Mouse (Mus musculus): ENCODE results near the gene Zfyve19. TPM values are rescaled to one million over a fixed set of nuclear protein-coding genes. Genes with fewer than 3 reads are reported as not detected.

The Zfyve19 gene
- 54.1 and 61.4 TPM in 2 replicates for polyA plus RNA-seq (2015; fragmentation: Nextera tagmentation; extraction: Ambion mirVana)

DNA sequence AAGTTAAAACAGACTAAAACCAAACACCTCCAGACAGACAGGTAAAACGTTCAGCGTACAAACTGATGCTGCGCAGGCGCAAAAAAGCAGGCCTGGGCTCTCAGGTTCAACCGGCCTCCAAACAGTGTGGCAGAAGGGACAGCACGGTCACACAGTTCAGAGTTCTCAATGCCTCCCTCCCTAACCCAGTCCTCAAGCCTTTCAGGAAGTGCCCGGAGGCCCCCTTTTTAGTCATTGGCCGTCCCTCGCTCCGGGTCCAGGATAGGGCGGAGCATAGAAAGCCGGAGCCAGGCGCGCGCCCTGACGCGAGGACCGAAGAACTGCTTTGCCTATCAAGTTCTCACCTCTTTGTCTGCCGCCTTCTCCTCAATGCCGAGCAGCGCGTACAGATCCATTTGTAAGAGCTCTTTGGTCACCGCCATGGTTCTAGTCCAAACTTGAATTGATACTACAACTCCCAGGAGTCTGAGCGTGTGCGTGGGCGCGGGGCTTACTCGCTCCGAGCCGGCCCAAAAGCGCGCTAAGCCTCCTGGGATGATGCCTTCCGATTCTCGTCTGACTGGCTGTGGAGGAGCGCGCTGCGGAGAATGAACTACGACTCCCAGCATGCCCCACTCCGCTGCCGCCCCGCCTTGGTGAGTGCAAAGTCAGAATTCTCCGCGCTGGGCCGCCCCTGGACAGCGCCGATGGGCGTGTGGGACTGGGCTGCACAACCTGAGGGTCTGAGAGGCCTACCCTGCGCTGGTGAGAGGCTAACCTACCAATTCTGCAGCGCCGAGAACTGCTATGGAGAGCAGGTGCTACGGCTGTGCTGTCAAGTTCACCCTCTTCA is at the start of gene Zfyve19, which contains the start of gene Dnajc17:
Zfyve19 (plus strand) TSS at position 274 of the 832 bp plus-strand sequence.
Dnajc17 (minus strand) TSS at position 452 of the 832 bp plus-strand sequence.
- Histone ChIP-seq H3K9ac (peak within 1 kb of the TSS; percentile 76), H3K4me2 (replicated peaks) (peak within 1 kb of the TSS; percentile 49), H3K27ac (replicated peaks) (peak within 1 kb of the TSS; percentile 92), H3K36me3 (peaks cover 34% of the 10 kb centered on the region), H3K4me3 (replicated peaks) (peak within 1 kb of the TSS; percentile 84), H3K9me3 (replicated peaks) (no peaks in the 10 kb centered on the region), H3K27me3 (no peaks in the 10 kb centered on the region), H3K4me1 (peaks cover 15% of the 10 kb centered on the region; the same call in 1 of the 2 replicates)
- peak; percentile 97 for ATAC-seq (ENCODE audit: insufficient number of reproducible peaks, low FRiP score, low TSS enrichment, low read depth)
- WGBS, result under 1% methylated on average over 51 of the region's 51 CpGs

GRCm38 (mm10) chr2:119161247-119161646 is 47.2 kb upstream of the Zfyve19 start:
- ATAC-seq (ENCODE audit: insufficient number of reproducible peaks, low FRiP score, low TSS enrichment, low read depth), result no peak
- H3K27ac ChIP-seq (replicated peaks), result no peak overlapping the region

DNA sequence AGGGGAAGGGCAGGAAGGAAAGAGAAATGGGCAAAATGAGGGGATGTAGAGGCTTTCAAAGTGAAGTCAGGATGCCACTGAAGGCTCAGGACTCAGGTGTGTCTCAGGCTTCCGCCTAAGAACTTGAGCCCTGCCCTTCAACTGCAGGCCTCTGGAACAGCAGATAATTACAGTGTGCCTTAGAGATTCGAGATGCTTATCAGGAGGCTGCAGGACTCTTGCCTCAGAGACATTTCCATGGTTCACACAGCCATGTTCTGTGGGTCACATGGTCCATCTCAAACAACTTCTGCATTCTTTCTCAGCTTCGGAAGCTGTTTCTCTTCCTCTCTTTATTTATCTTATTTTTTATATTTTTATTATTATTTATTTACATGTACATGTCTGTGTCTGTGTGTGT is 45.3 kb upstream of the Zfyve19 start:
- peaks cover 16% of the 10 kb centered on the region for H3K4me1 ChIP-seq
- no peak overlapping the region for H3K9ac ChIP-seq
- no peaks in the 10 kb centered on the region for H3K9me3 ChIP-seq (replicated peaks)
- H3K4me2 ChIP-seq (replicated peaks), result no peak overlapping the region
- no peak for ATAC-seq (ENCODE audit: insufficient number of reproducible peaks, low FRiP score, low TSS enrichment, low read depth)
- no peak overlapping the region for H3K27ac ChIP-seq (replicated peaks)
- H3K4me3 ChIP-seq (replicated peaks), result no peak overlapping the region
- H3K36me3 ChIP-seq, result no peaks in the 10 kb centered on the region
- H3K27me3 ChIP-seq, result peaks cover 12% of the 10 kb centered on the region; the same call in 1 of the 2 replicates
- WGBS, result 44% methylated on average over 3 of the region's 3 CpGs

More at GRCm38 (mm10) chr2:119161247-119161646, 47.2 kb upstream of the Zfyve19 start:
- Histone ChIP-seq H3K36me3 (no peaks in the 10 kb centered on the region), H3K4me2 (replicated peaks) (no peak overlapping the region), H3K9me3 (replicated peaks) (no peaks in the 10 kb centered on the region), H3K4me1 (peaks cover 6% of the 10 kb centered on the region; the same call in 1 of the 2 replicates), H3K4me3 (replicated peaks) (no peak overlapping the region), H3K9ac (no peak overlapping the region), H3K27me3 (no peaks in the 10 kb centered on the region)
- WGBS, result 37% methylated on average over 2 of the region's 2 CpGs

GRCm38 (mm10) chr2:119163999-119164398 is 44.4 kb upstream of the Zfyve19 start:
- H3K9ac ChIP-seq, result no peak overlapping the region
- peaks cover 12% of the 10 kb centered on the region; the same call in 1 of the 2 replicates for H3K27me3 ChIP-seq
- no peak for ATAC-seq (ENCODE audit: insufficient number of reproducible peaks, low FRiP score, low TSS enrichment, low read depth)
- H3K4me2 ChIP-seq (replicated peaks), result no peak overlapping the region
- H3K4me3 ChIP-seq (replicated peaks), result no peak overlapping the region
- WGBS, result 84% methylated on average over 4 of the region's 4 CpGs
- H3K4me1 ChIP-seq, result peaks cover 16% of the 10 kb centered on the region
- H3K36me3 ChIP-seq, result no peaks in the 10 kb centered on the region
- H3K27ac ChIP-seq (replicated peaks), result no peak overlapping the region
- H3K9me3 ChIP-seq (replicated peaks), result no peaks in the 10 kb centered on the region

DNA sequence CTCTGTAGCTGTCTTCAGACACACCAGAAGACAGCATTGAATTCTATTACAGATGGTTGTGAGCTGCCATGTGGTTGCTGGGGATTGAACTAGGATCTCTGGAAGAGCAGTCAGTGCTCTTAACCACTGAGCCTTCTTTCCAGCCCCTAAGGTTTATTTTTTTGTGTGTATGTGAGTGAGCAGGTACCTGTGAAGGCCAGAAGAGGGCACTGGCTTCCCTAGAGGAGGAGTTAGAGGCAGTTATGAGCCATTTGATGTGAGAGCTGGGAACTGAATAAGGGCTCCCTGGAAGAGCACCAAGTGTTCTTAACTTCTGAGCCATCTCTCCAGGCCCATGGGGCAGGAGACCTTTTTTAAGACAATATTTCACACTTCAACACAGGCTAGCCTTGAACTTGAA is 43.0 kb upstream of the Zfyve19 start:
- ATAC-seq (ENCODE audit: insufficient number of reproducible peaks, low FRiP score, low TSS enrichment, low read depth), result no peak
- peaks cover 16% of the 10 kb centered on the region for H3K4me1 ChIP-seq
- no peaks in the 10 kb centered on the region for H3K9me3 ChIP-seq (replicated peaks)
- no peak overlapping the region for H3K4me2 ChIP-seq (replicated peaks)
- no peak overlapping the region for H3K9ac ChIP-seq
- H3K4me3 ChIP-seq (replicated peaks), result no peak overlapping the region
- H3K27me3 ChIP-seq, result peaks cover 12% of the 10 kb centered on the region; the same call in 1 of the 2 replicates
- H3K27ac ChIP-seq (replicated peaks), result no peak overlapping the region
- no peaks in the 10 kb centered on the region for H3K36me3 ChIP-seq

DNA sequence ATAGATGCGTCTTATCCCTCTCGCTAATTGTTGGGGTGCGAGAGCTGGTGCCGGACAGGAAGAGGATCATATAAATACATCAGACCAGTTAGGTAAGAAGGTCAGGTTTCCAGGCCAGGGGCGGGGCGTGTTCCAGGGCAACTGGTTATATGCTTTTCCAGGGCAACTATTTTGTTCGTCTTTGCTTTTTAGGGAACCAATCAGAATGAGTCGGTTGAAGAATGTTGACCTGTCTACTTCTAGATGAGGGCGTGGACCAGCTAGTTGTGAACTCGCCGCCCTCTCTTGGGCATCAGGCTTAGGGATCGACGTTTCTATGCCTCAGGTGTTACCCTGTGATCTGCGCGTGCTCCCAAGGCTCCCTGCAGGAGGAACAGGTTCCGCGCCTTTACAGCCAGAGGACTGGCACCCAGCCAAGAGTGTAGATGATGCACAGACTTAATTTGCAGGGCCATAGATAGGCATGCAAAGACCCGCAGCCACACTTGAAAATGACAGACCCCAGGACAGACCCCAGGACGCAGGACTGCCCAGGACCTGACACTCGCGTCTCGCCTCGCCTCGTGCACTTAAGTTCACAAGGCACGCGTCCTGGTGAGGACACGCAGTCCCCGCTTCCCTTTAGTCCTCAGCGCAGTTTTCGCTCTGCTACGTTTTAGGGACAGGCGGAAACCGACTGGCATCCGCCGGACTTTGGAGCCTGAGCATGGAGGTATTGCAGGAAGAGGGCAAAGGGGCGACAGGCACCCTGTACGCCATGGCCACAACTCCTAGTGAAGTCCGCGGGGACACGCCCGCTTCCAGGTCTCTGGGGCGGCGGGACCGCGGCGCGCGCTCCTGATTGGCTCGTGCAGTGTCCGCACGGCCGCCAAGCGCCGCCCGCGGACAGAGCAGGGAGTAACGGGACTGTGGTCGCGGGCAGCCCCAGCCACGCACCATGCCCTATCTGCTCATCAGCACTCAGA is 41.2 kb upstream of the Zfyve19 start, which contains the start of gene Gchfr:
Gchfr (plus strand) TSS at position 873 of the 965 bp plus-strand sequence.
- under 1% methylated on average over 60 of the region's 60 CpGs for WGBS
- H3K27ac ChIP-seq (replicated peaks), result 0 out of 2 replicates have a peak within 1 kb of the TSS, but pooled peaks have one; percentile 6

DNA sequence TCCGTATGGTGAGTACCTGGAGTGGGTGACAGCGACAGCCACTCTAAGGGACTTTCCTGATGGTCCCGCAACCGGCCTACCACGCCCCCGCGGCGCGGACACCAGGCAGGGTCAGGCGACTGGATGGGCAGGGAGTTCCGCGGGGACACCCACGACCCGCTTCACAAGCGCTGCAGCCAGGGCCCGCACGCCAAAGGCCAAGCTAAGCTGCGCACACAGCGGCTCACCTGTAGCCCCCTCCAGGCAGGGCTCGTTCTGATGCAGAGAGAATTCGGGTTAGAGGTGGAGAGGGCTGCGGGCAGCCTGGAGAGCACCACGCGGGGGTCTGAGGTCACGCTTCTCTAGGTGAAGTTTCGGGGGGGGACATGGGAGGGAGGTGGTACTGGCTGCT is 40.6 kb upstream of the Zfyve19 start:
- peak overlapping the region; percentile 33; the same call in 1 of the 2 replicates for H3K9ac ChIP-seq
- ATAC-seq (ENCODE audit: insufficient number of reproducible peaks, low FRiP score, low TSS enrichment, low read depth), result no peak; the same call in 1 of the 2 replicates
- no peaks in the 10 kb centered on the region for H3K36me3 ChIP-seq
- peaks cover 16% of the 10 kb centered on the region for H3K4me1 ChIP-seq
- H3K4me2 ChIP-seq (replicated peaks), result peak overlapping the region; percentile 99
- H3K27me3 ChIP-seq, result peaks cover 12% of the 10 kb centered on the region; the same call in 1 of the 2 replicates
- H3K9me3 ChIP-seq (replicated peaks), result no peaks in the 10 kb centered on the region
- no peak overlapping the region for H3K27ac ChIP-seq (replicated peaks)
- peak overlapping the region; percentile 54 for H3K4me3 ChIP-seq (replicated peaks)
- WGBS, result 1% methylated on average over 26 of the region's 26 CpGs

More for the DNA sequence above, 41.2 kb upstream of the Zfyve19 start, which contains the start of gene Gchfr:
- no peaks in the 10 kb centered on the region for H3K9me3 ChIP-seq (replicated peaks)
- H3K36me3 ChIP-seq, result no peaks in the 10 kb centered on the region
- peak within 1 kb of the TSS; percentile 33 for H3K9ac ChIP-seq
- peak; percentile 71 for ATAC-seq (ENCODE audit: insufficient number of reproducible peaks, low FRiP score, low TSS enrichment, low read depth)
- peaks cover 16% of the 10 kb centered on the region for H3K4me1 ChIP-seq
- peak within 1 kb of the TSS; percentile 99 for H3K4me2 ChIP-seq (replicated peaks)
- peaks cover 12% of the 10 kb centered on the region; the same call in 1 of the 2 replicates for H3K27me3 ChIP-seq
- H3K4me3 ChIP-seq (replicated peaks), result peak within 1 kb of the TSS; percentile 54

DNA sequence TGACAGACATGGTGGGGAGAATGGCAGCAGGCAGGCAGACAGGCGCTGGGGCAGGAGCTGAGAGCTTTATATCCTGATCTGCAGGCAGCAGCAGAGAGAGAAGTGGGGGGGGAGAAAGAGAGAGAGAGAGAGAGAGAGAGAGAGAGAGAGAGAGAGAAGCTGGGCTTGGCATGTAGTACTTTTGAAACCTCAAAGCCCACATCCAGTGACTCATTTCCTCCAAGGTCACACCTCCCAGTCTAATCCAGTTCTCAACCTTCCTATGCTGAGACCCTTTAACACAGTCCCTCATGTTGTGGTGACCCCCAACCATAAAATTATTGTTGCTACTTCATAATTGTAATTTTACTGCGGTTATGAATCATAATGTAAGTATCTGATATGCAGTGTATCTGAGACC is 38.1 kb upstream of the Zfyve19 start:
- no peak overlapping the region for H3K9ac ChIP-seq
- WGBS, result 69% methylated on average over 2 of the region's 2 CpGs
- no peak overlapping the region for H3K27ac ChIP-seq (replicated peaks)
- H3K4me3 ChIP-seq (replicated peaks), result no peak overlapping the region
- H3K9me3 ChIP-seq (replicated peaks), result no peaks in the 10 kb centered on the region
- peaks cover 12% of the 10 kb centered on the region; the same call in 1 of the 2 replicates for H3K27me3 ChIP-seq
- no peak overlapping the region for H3K4me2 ChIP-seq (replicated peaks)
- peaks cover 25% of the 10 kb centered on the region for H3K4me1 ChIP-seq
- H3K36me3 ChIP-seq, result no peaks in the 10 kb centered on the region
- no peak for ATAC-seq (ENCODE audit: insufficient number of reproducible peaks, low FRiP score, low TSS enrichment, low read depth)

DNA sequence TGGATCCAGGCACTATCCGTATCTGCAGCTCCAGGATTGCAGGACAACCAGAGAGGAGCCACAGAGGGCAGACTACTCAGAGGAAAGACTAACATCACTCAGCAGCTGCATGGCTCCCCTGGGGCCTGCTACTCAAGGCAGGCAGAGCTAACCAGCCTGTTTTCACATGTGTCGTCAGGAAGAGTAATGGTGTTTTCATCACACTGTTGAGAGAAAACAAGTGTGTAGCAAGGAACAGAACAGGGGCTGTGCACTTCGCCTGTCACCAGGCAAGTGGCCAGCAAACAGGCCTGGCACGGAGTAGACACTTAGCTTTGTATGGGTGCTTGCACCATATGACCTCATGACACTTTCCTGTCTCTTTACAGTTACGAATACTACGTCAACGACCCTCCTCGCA is 36.8 kb upstream of the Zfyve19 start:
- no peak overlapping the region for H3K27ac ChIP-seq (replicated peaks)
- peaks cover 25% of the 10 kb centered on the region for H3K4me1 ChIP-seq
- no peak overlapping the region for H3K9ac ChIP-seq
- 71% methylated on average over 8 of the region's 8 CpGs for WGBS
- no peak for ATAC-seq (ENCODE audit: insufficient number of reproducible peaks, low FRiP score, low TSS enrichment, low read depth)
- H3K36me3 ChIP-seq, result peaks cover 2% of the 10 kb centered on the region; the same call in 1 of the 2 replicates
- no peak overlapping the region for H3K4me2 ChIP-seq (replicated peaks)
- no peaks in the 10 kb centered on the region for H3K9me3 ChIP-seq (replicated peaks)
- no peak overlapping the region for H3K4me3 ChIP-seq (replicated peaks)
- peaks cover 12% of the 10 kb centered on the region; the same call in 1 of the 2 replicates for H3K27me3 ChIP-seq

DNA sequence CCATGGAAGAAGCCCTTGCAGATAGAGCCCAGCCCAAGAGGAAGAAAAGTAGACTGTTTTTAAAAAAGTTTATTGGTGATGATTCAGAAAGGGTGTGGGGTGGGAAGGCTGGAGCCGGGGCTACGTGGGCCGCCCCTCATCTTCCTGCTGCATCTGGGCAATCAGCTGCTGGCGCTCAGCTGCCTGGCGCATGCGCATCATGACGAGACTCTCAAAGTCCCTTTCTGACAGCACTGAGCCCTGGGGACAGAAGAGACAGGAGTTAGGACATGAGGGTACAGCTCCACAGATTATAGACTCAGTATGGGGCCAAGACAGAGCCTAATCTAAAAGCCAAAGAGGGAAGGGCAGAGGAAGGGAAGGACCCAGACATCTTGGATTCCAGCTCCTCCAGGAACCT is 36.0 kb upstream of the Zfyve19 start:
- Histone ChIP-seq H3K27me3 (peaks cover 4% of the 10 kb centered on the region; the same call in 1 of the 2 replicates), H3K4me1 (peaks cover 16% of the 10 kb centered on the region), H3K4me2 (replicated peaks) (no peak overlapping the region), H3K27ac (replicated peaks) (no peak overlapping the region), H3K9ac (no peak overlapping the region), H3K9me3 (replicated peaks) (no peaks in the 10 kb centered on the region), H3K36me3 (peaks cover 10% of the 10 kb centered on the region; the same call in 1 of the 2 replicates), H3K4me3 (replicated peaks) (no peak overlapping the region)
- WGBS, result 82% methylated on average over 7 of the region's 7 CpGs
- ATAC-seq (ENCODE audit: insufficient number of reproducible peaks, low FRiP score, low TSS enrichment, low read depth), result no peak
